Mouse (Mus musculus): ENCODE measurements around the gene Olfr1222.
"Not testable (repeated sequence)": the region's sequence is repeated elsewhere in the genome, so short reads cannot be mapped to it uniquely, and the experiment has no call there.

Olfr1222 gene

DNA sequence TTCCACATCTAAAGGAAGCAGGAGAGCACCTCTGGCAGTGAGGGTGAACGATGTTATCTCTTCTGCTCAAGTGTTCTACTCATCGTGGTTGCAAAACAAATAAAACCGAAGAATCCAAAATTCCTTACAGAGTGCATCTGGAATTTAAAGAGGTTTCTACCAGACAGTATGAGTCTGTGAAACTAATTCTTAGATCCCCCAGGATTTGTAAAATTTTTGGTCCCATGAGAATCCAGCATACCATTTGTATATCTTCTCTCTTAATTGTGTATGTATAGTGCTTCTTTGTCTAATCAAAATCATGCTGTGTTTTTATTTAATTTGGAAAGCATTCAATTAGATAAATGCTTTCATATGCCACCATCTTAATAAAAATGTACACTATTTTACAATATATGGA is at the start of gene Olfr1222:
TSS of gene Olfr1222 (minus strand) at position 101 of the 400 bp plus-strand sequence.
- no peak for DNase-seq (ENCODE audit: low spot score)

DNA sequence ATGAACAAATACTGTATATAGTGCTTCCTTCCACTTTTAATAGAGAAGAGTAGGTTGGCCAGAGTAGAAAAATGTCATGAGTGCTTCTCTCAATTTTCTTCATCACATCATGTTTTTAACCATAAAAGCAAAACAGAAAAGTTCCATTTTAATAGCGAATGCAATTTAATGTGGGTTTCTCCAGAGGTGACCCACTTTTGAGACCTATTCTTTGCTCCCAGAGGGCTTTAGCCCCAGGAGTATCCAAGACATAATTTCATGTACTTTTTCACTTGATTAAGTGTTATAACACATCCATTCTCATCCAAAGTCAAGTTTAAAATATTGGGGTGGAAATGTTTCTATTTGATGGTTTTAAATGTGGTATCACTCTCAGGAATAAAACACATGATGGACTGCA is 41.7 kb upstream of the Olfr1222 start, which contains the start of gene Olfr1225:
TSS of gene Olfr1225 (minus strand) at position 101 of the 400 bp plus-strand sequence.
- DNase-seq (ENCODE audit: low spot score) = no peak

DNA sequence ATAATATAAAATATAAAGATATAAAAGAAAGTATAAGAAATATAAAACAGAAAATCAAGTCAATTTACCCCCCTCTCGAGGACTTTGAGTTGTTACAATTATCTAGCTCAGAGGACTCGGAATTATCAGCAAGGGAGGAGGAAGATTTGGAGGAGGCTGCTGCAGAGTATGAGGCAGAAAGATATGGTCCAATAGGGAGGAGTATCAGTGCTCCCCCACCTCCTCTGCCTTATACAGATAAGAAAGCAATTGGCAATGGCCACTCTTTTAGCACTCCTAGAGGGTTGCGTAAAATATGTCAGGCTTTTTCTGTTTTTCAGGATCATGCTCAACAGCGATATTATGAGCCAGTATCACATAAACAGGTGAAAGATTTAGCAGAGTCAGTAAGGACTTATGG is 31.9 kb upstream of the Olfr1222 start:
- not testable (repeated sequence) for DNase-seq (ENCODE audit: low spot score)

DNA sequence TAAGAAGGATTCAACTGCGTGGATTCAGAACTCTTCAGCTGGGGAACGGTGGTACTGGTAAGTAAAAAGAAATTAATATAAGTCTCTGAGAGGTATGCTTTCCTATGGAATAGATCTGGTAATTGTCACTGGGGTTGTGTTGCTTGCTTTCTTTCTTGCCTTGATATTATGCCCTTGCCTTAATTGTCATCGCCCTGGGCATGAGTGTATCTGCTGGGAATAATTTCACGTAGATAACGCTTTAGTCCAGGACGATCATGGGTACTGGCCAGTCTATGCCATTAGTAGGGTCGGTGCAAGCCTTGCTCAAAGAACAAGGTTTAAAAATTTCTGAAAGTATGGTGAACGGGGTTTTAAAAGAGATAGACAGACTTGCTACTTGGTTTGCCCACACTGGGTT is 31.1 kb upstream of the Olfr1222 start, which contains the start of gene Olfr1224-ps1:
TSS of gene Olfr1224-ps1 (minus strand) at position 101 of the 400 bp plus-strand sequence.
- not testable (repeated sequence) for DNase-seq (ENCODE audit: low spot score)

- DNase-seq (ENCODE audit: low spot score) = no peak
Observed at GRCm38 (mm10) chr2:89151460-89151859, 18.6 kb upstream of the Olfr1222 start, which contains the start of gene Olfr1223. Olfr1223 (minus strand) TSS chr2:89151560.

DNA sequence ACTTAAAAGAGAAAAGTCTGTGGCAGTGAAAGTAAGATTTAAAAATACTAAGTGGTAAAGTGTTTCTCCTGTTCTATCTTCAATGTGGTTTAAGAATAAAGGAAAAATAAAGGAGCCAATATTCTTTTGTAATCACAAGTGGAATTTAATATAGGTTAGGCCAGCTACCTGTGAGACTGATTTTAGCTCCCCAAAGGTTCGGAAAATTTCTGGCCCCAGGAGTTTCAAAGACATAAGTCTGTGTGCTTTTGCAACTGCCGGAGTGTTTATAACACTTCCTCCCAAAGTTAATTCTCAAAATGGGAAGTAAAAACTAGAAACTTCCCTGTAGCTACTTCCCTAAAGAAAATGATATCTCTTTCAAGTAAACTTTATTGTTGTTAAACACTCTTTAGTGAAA is 15.7 kb downstream of the Olfr1222 start, which contains the start of gene Olfr1221:
TSS of gene Olfr1221 (minus strand) at position 101 of the 400 bp plus-strand sequence.
- no peak for DNase-seq (ENCODE audit: low spot score)

GRCm38 (mm10) chr2:89106735-89107134 is 26.1 kb downstream of the Olfr1222 start, which contains the start of gene Olfr1220:
Olfr1220 (minus strand) TSS chr2:89106835.
- DNase-seq (ENCODE audit: low spot score) = no peak

DNA sequence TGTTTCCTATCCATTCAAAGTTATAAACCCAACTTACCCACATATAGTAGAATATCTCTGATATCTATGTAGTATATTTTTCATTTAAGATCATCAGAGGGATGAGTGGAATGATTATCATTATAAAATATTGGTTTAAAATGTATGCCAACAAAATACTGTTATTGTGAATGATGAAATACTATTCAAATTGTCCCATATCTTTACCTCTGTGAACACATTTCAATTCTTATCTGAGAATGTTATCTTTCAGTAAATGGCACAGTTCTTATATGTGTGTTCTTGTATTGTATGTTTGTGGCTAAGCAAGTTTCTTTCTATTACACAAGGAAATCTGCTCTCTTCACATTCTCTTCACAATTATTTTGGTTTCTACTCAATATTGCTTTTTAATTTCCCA is 27.2 kb downstream of the Olfr1222 start:
- no peak for DNase-seq (ENCODE audit: low spot score)

GRCm38 (mm10) chr2:89093848-89094247 is 39.0 kb downstream of the Olfr1222 start:
- DNase-seq (ENCODE audit: low spot score) = no peak

- DNase-seq (ENCODE audit: low spot score) = no peak
Observed at GRCm38 (mm10) chr2:89083413-89083812, 49.4 kb downstream of the Olfr1222 start, which contains the start of gene Olfr1219. Olfr1219 (minus strand) TSS chr2:89083513.

GRCm38 (mm10) chr2:89081487-89081886 is 51.4 kb downstream of the Olfr1222 start:
- no peak for DNase-seq (ENCODE audit: low spot score)

Data from urinary bladder, postnatal 25 days (tissue).